In the genomic region with DNA sequence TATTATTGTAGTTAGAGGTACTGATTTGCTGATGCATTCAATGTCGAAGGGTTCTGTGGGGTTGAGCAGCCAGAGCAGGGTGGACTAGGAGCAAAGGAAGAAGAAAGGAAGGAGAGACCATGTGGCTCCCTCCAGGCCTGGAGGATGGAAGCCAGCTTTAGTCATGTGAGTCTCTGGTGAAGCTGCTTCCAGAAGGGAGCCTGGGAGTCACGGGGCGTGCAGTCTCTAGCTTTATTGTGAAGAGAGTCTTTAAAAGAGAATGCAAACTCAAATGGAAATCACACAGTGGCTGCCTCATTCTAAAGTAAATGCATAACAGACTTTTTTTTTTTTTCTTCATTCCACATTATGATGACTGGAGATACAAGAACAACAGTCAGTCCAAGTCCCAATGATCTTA, we compare ENCODE assay signal across 12 mouse cellular contexts.
A peak's percentile ranks its signal among the peaks of the same experiment; 100 is the strongest.
DNase-seq lines count a peak whose midpoint lies in the region; ATAC-seq and TF ChIP-seq lines count a peak whose summit lies in the region.
"Had no signal": no experiment of that assay in that cellular context is flagged by ENCODE, and none has a peak within 500 bp of the region (broad histone marks: within the 10 kb centered on the region; RNA-seq: fewer than 3 reads in every experiment).

No protein-coding gene starts in this region.

- no peaks in the 10 kb centered on the region for H3K36me3 ChIP-seq in forebrain, embryonic 14.5 days (ENCODE audit: control insufficient read depth, insufficient read depth, low read length)
- no peaks in the 10 kb centered on the region for H3K36me3 ChIP-seq in forebrain, embryonic 15.5 days
- H3K36me3 ChIP-seq in stomach, embryonic 16.5 days (ENCODE audit: control insufficient read depth, insufficient read depth, low read length), result no peaks in the 10 kb centered on the region
- H3K36me3 ChIP-seq in stomach, postnatal 0 days (ENCODE audit: control insufficient read depth, insufficient read depth, low read length), result no peaks in the 10 kb centered on the region
- H3K36me3 ChIP-seq: G1E; lung, embryonic 15.5 days had no signal

- peak; percentile 23 for DNase-seq in forebrain, embryonic 14.5 days (ENCODE audit: low spot score)
- DNase-seq in layer of hippocampus, adult 9-11 months, result peak; percentile 38
- no peak for DNase-seq in layer of hippocampus, postnatal 36 days
- no peak for DNase-seq in stomach, postnatal 0 days (ENCODE audit: low spot score)
- no peak for DNase-seq in kidney, adult 8-10 months
- DNase-seq: thymus, postnatal 14 days had no signal

- H3K9ac ChIP-seq in forebrain, embryonic 14.5 days (ENCODE audit: low read length), result no peak overlapping the region
- H3K9ac ChIP-seq in forebrain, embryonic 15.5 days (replicated peaks), result no peak overlapping the region
- H3K9ac ChIP-seq in stomach, embryonic 16.5 days (ENCODE audit: low read length), result no peak overlapping the region
- H3K9ac ChIP-seq in stomach, postnatal 0 days (ENCODE audit: low read length), result no peak overlapping the region
- H3K9ac ChIP-seq: lung, embryonic 15.5 days had no signal

- H3K4me2 ChIP-seq in forebrain, embryonic 14.5 days (ENCODE audit: low read length), result no peak overlapping the region
- H3K4me2 ChIP-seq in forebrain, embryonic 15.5 days (replicated peaks), result no peak overlapping the region
- no peak overlapping the region for H3K4me2 ChIP-seq in stomach, embryonic 16.5 days (ENCODE audit: low read depth, low read length)
- no peak overlapping the region for H3K4me2 ChIP-seq in stomach, postnatal 0 days (replicated peaks; ENCODE audit: low read depth)
- H3K4me2 ChIP-seq: lung, embryonic 15.5 days had no signal

- H3K27me3 ChIP-seq in forebrain, embryonic 14.5 days (replicated peaks; ENCODE audit: control insufficient read depth, insufficient read depth, low read length), result 0 out of 2 replicates have a peak, but pooled peaks cover 2% of the 10 kb centered on the region
- peaks cover 36% of the 10 kb centered on the region for H3K27me3 ChIP-seq in forebrain, embryonic 15.5 days
- no peaks in the 10 kb centered on the region for H3K27me3 ChIP-seq in stomach, embryonic 16.5 days (ENCODE audit: control insufficient read depth, insufficient read depth, low read length)
- no peaks in the 10 kb centered on the region for H3K27me3 ChIP-seq in stomach, postnatal 0 days (ENCODE audit: control insufficient read depth, insufficient read depth, low read length)
- H3K27me3 ChIP-seq: lung, embryonic 15.5 days had no signal

- 25% methylated on average over 3 of the region's 3 CpGs for WGBS in forebrain, embryonic 14.5 days
- WGBS in forebrain, embryonic 15.5 days, result 37% methylated on average over 3 of the region's 3 CpGs
- WGBS in stomach, embryonic 16.5 days, result 59% methylated on average over 3 of the region's 3 CpGs
- WGBS in stomach, postnatal 0 days, result 49% methylated on average over 3 of the region's 3 CpGs

- no peak overlapping the region for H3K27ac ChIP-seq in forebrain, embryonic 14.5 days (ENCODE audit: low read depth, low read length)
- H3K27ac ChIP-seq in forebrain, embryonic 15.5 days (replicated peaks), result no peak overlapping the region
- peak overlapping the region; percentile 44; the same call in 1 of the 2 replicates for H3K27ac ChIP-seq in stomach, embryonic 16.5 days (ENCODE audit: low read length)
- H3K27ac ChIP-seq in stomach, postnatal 0 days (replicated peaks), result no peak overlapping the region
- H3K27ac ChIP-seq: lung, embryonic 15.5 days had no signal

- no peak for TF ChIP-seq CTCF in stomach, postnatal 0 days (IDR thresholded peaks at IDR 0.05; ENCODE audit: low read depth)

- no peak for TF ChIP-seq EP300 in stomach, postnatal 0 days (optimal IDR thresholded peaks at IDR 0.05)

- no peaks in the 10 kb centered on the region for H3K9me3 ChIP-seq in forebrain, embryonic 14.5 days (replicated peaks; ENCODE audit: control insufficient read depth, low read length)
- H3K9me3 ChIP-seq in forebrain, embryonic 15.5 days, result no peaks in the 10 kb centered on the region
- no peaks in the 10 kb centered on the region for H3K9me3 ChIP-seq in stomach, embryonic 16.5 days (replicated peaks; ENCODE audit: control insufficient read depth, low read length)
- no peaks in the 10 kb centered on the region for H3K9me3 ChIP-seq in stomach, postnatal 0 days (ENCODE audit: control insufficient read depth, low read length)
- H3K9me3 ChIP-seq: lung, embryonic 15.5 days had no signal

- H3K4me3 ChIP-seq in forebrain, embryonic 14.5 days (ENCODE audit: low read depth, low read length), result no peak overlapping the region
- H3K4me3 ChIP-seq in forebrain, embryonic 15.5 days, result no peak overlapping the region
- no peak overlapping the region for H3K4me3 ChIP-seq in stomach, embryonic 16.5 days (replicated peaks; ENCODE audit: low read length)
- H3K4me3 ChIP-seq in stomach, postnatal 0 days (ENCODE audit: low read depth, low read length), result no peak overlapping the region
- H3K4me3 ChIP-seq: lung, embryonic 15.5 days had no signal

- H3K4me1 ChIP-seq in forebrain, embryonic 14.5 days (ENCODE audit: control insufficient read depth, insufficient read depth, low read length), result peaks cover 13% of the 10 kb centered on the region
- H3K4me1 ChIP-seq in forebrain, embryonic 15.5 days, result peaks cover 19% of the 10 kb centered on the region
- peaks cover 14% of the 10 kb centered on the region for H3K4me1 ChIP-seq in stomach, embryonic 16.5 days (ENCODE audit: control insufficient read depth, insufficient read depth, low read length)
- H3K4me1 ChIP-seq in stomach, postnatal 0 days (replicated peaks; ENCODE audit: control insufficient read depth, insufficient read depth), result no peaks in the 10 kb centered on the region
- H3K4me1 ChIP-seq: lung, embryonic 15.5 days had no signal

- ATAC-seq in forebrain, embryonic 14.5 days, result no peak
- ATAC-seq in forebrain, embryonic 15.5 days (replicated peaks), result no peak
- no peak for ATAC-seq in stomach, embryonic 16.5 days (ENCODE audit: insufficient read depth, low FRiP score)
- ATAC-seq in stomach, postnatal 0 days (ENCODE audit: low FRiP score, low TSS enrichment), result no peak
- ATAC-seq in megakaryocyte, adult 5-6 weeks (ENCODE audit: poor library complexity, severe bottlenecking), result no peak
- ATAC-seq: inflammation-experienced regulatory T-cells, adult 6 months had no signal

Comparison
In these comparisons a context has a peak if more than half of its experiments do, and no peak if none do; other contexts are left out.
1. DNase-seq: peak in forebrain, embryonic 14.5 days (single experiment) and layer of hippocampus, adult 9-11 months (single experiment); none in layer of hippocampus, postnatal 36 days (0 of 2), stomach, postnatal 0 days (single experiment) and kidney, adult 8-10 months (0 of 2).